In the genomic region with DNA sequence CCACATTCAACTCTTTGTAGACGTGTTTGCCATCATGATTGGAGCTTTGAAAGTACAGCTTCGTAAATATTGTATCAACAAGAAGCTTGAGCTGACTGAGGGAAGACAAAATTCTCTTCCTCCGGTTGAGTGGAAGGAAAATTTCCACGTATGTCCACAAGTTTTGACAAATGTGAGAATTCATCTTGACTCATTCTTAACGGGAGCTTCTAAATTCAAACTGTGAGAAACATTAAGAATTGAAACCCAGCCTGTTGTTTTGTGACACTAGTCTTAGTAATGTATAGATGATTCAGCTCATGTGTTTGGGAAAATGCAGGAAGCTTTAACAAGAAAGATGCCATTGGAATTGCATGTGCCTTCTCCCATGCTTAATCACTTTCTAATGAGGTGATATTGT, we compare ENCODE assay signal across 21 mouse cellular contexts.
DNase-seq lines count a peak whose midpoint lies in the region; ATAC-seq and TF ChIP-seq lines count a peak whose summit lies in the region.
"Had no signal": no experiment of that assay in that cellular context is flagged by ENCODE, and none has a peak within 500 bp of the region (broad histone marks: within the 10 kb centered on the region; RNA-seq: fewer than 3 reads in every experiment).

No protein-coding gene starts in this region.

- no peaks in the 10 kb centered on the region for H3K9me3 ChIP-seq in lung, embryonic 14.5 days (ENCODE audit: low read depth, low read length)
- H3K9me3 ChIP-seq in forebrain, postnatal 0 days (ENCODE audit: low read length) = no peaks in the 10 kb centered on the region
- H3K9me3 ChIP-seq: embryonic facial prominence, embryonic 10.5 days; embryonic facial prominence, embryonic 12.5 days; forebrain, embryonic 10.5 days; forebrain, embryonic 12.5 days had no signal

- H3K4me1 ChIP-seq in lung, embryonic 14.5 days (ENCODE audit: insufficient read depth) = no peaks in the 10 kb centered on the region
- H3K4me1 ChIP-seq in lung, adult 2 months (ENCODE audit: control insufficient read depth, insufficient read depth, low read length) = no peaks in the 10 kb centered on the region
- H3K4me1 ChIP-seq in embryonic fibroblast, embryonic 13.5 days (ENCODE audit: control insufficient read depth, insufficient read depth, low read length) = no peaks in the 10 kb centered on the region
- no peaks in the 10 kb centered on the region for H3K4me1 ChIP-seq in forebrain, postnatal 0 days (ENCODE audit: insufficient read depth)
- H3K4me1 ChIP-seq: embryonic facial prominence, embryonic 12.5 days; forebrain, embryonic 10.5 days; forebrain, embryonic 12.5 days had no signal

- H3K27ac ChIP-seq in lung, embryonic 14.5 days (ENCODE audit: low read depth) = no peak overlapping the region
- peak overlapping the region; percentile 34; the same call in 1 of the 2 replicates for H3K27ac ChIP-seq in embryonic fibroblast, embryonic 13.5 days (ENCODE audit: insufficient read depth, low read length)
- H3K27ac ChIP-seq in forebrain, postnatal 0 days (ENCODE audit: low read depth, low read length) = no peak overlapping the region
- H3K27ac ChIP-seq: embryonic facial prominence, embryonic 10.5 days; embryonic facial prominence, embryonic 12.5 days; forebrain, embryonic 10.5 days; forebrain, embryonic 12.5 days had no signal

- H3K4me3 ChIP-seq in lung, embryonic 14.5 days (ENCODE audit: low read depth, low read length) = no peak overlapping the region
- no peak overlapping the region for H3K4me3 ChIP-seq in lung, adult 2 months (replicated peaks; ENCODE audit: extremely low read depth, low read depth, low read length)
- no peak overlapping the region for H3K4me3 ChIP-seq in embryonic fibroblast, embryonic 13.5 days (ENCODE audit: insufficient read depth, low read length)
- H3K4me3 ChIP-seq in forebrain, postnatal 0 days (ENCODE audit: low read depth, low read length) = no peak overlapping the region
- H3K4me3 ChIP-seq: embryonic facial prominence, embryonic 10.5 days; embryonic facial prominence, embryonic 12.5 days; erythroblast, embryonic 14.5 days; forebrain, embryonic 10.5 days; forebrain, embryonic 12.5 days had no signal

- WGBS in lung, embryonic 14.5 days = 43% methylated on average over 5 of the region's 5 CpGs
- 55% methylated on average over 5 of the region's 5 CpGs for WGBS in lung, adult 2 months
- 75% methylated on average over 5 of the region's 5 CpGs for WGBS in forebrain, postnatal 0 days

- H3K9ac ChIP-seq in lung, embryonic 14.5 days = no peak overlapping the region
- no peak overlapping the region for H3K9ac ChIP-seq in forebrain, postnatal 0 days
- H3K9ac ChIP-seq: embryonic facial prominence, embryonic 12.5 days; forebrain, embryonic 12.5 days had no signal

- TF ChIP-seq POLR2A in lung, adult 2 months (IDR thresholded peaks at IDR 0.05; ENCODE audit: borderline replicate concordance, extremely low read depth, low read depth, low read length) = no peak
- TF ChIP-seq POLR2A in embryonic fibroblast, embryonic 13.5 days (IDR thresholded peaks at IDR 0.05; ENCODE audit: low read depth, low read length) = no peak

- ATAC-seq in lung, embryonic 14.5 days (ENCODE audit: insufficient read depth) = no peak
- no peak for ATAC-seq in forebrain, postnatal 0 days
- ATAC-seq: forebrain, embryonic 14.5 days; forebrain, embryonic 16.5 days had no signal

- H3K27me3 ChIP-seq in lung, embryonic 14.5 days (ENCODE audit: insufficient read depth, low read length) = no peaks in the 10 kb centered on the region
- H3K27me3 ChIP-seq in forebrain, postnatal 0 days (ENCODE audit: insufficient read depth, low read length) = no peaks in the 10 kb centered on the region
- H3K27me3 ChIP-seq: embryonic facial prominence, embryonic 12.5 days; forebrain, embryonic 12.5 days had no signal

- H3K36me3 ChIP-seq in lung, embryonic 14.5 days (ENCODE audit: insufficient read depth) = no peaks in the 10 kb centered on the region
- H3K36me3 ChIP-seq in forebrain, postnatal 0 days (ENCODE audit: insufficient read depth) = no peaks in the 10 kb centered on the region
- H3K36me3 ChIP-seq: embryonic facial prominence, embryonic 10.5 days; embryonic facial prominence, embryonic 12.5 days; forebrain, embryonic 10.5 days; forebrain, embryonic 12.5 days had no signal

- H3K4me2 ChIP-seq in lung, embryonic 14.5 days = no peak overlapping the region
- no peak overlapping the region for H3K4me2 ChIP-seq in forebrain, postnatal 0 days (ENCODE audit: low read depth)
- H3K4me2 ChIP-seq: embryonic facial prominence, embryonic 12.5 days; forebrain, embryonic 12.5 days had no signal

- no peak for TF ChIP-seq CTCF in lung, embryonic 14.5 days (IDR thresholded peaks at IDR 0.05; ENCODE audit: low read depth)
- TF ChIP-seq CTCF in lung, adult 2 months (IDR thresholded peaks at IDR 0.05; ENCODE audit: insufficient read depth, low read length) = no peak
- no peak for TF ChIP-seq CTCF in embryonic fibroblast, embryonic 13.5 days (IDR thresholded peaks at IDR 0.05; ENCODE audit: borderline replicate concordance, insufficient read depth, low read length)
- no peak for TF ChIP-seq CTCF in forebrain, postnatal 0 days (IDR thresholded peaks at IDR 0.05; ENCODE audit: low read depth)

- DNase-seq in lung, embryonic 14.5 days = peak; percentile 4
- DNase-seq in lung, adult 2 months = no peak
- peak; percentile 11 for DNase-seq in retina, postnatal 1 day
- DNase-seq in retina, embryonic 14.5 days (ENCODE audit: low spot score) = no peak
- DNase-seq in forebrain, postnatal 0 days = no peak
- DNase-seq: adrenal gland, adult 2 months; adrenal gland, postnatal 10 days; adrenal gland, postnatal 25 days; cerebellum, adult 11-12 months; cerebellum, adult 2 months; cerebellum, adult 9-10 months; cerebellum, postnatal 10 days; cerebellum, postnatal 25 days had no signal

Comparison
In these comparisons a context has a peak if more than half of its experiments do, and no peak if none do; other contexts are left out.
1. DNase-seq: peak in lung, embryonic 14.5 days (single experiment) and retina, postnatal 1 day (single experiment); none in lung, adult 2 months (single experiment), retina, embryonic 14.5 days (single experiment) and forebrain, postnatal 0 days (single experiment).